Mouse (Mus musculus): ENCODE data around the gene Fjx1.

Gene Fjx1

DNA sequence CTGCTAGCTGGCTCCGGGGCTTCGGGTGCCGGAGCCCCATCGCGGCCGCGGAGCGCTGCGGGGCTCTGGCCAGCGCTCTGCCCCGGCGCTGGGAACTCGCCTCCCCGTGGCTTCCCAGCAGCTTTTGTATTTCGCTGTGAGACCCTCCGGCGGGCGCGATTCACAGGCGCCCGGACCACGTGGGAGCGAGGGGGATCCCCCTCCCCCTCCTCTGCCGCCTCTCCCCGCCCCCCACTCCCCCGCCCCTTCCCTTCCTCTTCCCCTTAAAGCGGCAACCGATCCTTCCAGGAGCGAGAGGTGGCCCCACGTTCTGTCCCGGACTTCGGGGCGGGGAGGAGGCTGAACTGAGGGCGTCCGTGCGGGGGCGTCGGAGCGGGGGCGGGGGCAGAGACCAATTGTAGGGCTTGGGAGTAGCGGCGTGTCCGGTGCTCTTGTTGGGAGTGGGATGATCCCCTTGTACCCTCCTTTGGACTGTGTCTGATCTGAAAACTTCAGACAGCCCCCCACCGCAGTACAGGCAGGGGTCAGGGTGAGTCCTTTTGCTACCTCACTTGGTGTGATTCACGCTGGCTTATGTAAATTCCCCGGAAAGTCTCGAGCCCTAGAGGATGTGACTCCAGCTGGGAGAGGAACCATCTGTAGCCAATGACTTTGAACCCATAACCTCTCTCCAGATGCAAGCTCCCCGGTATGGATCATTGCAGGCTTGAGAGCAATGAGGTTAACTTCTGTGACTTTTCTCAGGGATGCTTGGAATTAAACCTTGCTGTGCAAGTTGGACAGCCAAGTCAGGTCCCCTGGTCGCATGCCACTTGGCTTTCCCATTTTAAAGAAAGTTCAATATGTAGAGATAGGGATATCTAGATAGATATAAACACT is at the start of gene Fjx1:
TSS of gene Fjx1 (minus strand) at position 829 of the 879 bp plus-strand sequence.
- DNase-seq: peak; percentile 95

DNA sequence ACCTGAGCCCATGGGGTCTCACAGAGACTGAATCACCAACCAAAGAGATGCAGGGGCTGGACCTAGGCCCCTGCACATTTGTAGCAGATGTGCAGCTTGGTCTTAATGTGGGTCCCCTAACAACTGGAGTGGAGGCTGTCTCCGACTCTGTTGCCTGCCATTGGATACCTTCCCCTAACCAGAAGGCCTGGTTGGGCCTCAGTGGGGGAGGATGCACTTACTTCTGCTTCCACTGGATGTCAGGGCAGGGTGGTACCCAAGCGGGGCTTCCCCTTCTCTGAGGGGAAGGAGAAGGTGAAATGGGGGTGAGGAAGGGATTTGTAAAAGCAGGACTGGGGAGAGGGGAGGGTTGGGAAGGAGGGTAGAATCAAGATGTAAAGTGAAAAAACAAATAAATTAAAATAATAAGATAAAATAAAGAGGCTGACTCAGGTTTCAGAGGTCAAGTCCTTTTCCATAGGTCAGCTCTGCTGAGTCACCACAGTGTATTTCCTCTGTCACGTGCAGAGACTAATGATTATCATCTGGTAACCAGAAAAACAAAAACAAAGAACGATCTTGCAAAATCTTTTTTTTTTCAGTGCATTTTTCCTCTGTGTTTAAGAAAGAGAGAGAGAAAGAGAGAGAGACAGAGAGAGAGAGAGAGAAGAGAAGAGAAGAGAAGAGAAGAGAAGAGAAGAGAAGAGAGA is 47.8 kb upstream of the Fjx1 start:
- peak; percentile 29 for DNase-seq

DNA sequence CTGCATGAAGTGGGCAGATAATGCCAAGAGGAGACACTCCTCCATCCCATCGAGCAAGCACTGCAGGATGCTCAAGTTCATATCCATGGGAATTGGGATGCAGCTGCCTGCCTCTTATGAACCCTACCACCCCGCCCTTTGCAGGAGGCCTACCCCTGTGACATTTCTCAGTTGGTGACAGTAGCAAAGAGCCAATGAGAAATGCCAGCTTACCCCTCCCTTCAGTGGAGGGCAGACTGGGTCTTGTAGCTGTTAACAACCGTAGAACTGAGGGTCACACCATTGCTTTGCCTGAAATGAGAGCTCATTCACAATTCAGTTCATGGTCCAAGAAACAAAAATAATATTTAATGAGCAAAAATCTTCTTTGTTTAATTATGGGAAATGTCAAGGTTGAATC is 28.4 kb upstream of the Fjx1 start:
- DNase-seq: peak; percentile 21

DNA sequence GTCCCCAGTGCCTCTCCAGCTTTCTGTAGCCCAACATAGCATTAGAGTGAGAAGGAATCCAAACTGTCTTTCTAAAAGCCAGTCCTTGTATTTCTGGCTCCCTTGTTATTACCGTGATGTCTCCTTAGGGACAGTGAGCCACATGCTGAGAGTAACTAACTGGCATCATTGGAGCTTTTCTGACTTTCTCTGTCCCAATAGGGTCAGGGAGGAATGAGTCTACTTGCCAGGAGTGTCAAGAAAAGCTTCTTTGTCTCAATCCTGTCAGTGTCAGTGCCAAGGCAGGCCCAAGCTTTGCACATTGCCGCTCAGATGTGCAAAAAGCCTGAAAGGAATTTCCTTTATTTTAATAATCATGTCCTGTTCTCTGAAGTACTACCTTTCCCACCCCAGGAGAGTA is 23.8 kb upstream of the Fjx1 start:
- DNase-seq: no peak

DNA sequence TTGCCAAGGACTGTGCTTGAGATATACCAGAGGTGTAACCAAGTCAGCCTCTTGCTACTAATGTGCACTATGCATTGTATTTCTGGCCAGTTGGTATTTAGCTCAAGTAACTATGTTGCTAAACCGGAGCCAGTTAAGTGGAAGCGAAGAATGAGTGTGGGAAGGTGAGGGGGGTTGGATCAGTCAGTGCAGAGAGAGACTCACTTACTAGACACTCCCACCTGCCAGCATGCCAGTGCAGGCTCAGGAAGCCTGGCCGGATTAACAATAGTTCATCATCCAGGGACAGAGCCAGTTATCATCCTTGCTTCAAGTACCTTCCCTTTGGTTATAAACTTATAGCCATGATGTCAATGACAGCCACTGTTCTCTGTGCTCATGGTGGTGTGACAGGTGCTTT is 16.3 kb upstream of the Fjx1 start:
- no peak for DNase-seq

DNA sequence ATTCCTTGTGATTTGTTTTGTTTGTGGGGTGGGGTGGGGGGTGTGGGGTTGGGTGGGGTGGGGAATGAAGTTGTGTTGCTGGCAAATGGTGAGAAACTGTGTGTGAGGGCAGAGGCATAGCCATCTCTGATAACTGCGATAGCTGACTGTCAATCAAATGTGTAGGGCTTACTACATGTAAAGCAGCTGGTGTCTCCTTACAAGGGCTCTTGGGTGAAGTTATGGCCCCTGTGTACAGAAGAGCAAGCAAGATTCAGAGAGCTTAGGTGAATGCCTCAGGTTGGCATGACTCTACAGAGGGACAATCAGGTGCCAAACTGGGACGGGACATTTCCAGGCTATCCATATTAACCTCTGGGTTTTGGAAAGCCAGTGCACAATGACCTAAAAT is 12.0 kb upstream of the Fjx1 start:
- no peak for DNase-seq

DNA sequence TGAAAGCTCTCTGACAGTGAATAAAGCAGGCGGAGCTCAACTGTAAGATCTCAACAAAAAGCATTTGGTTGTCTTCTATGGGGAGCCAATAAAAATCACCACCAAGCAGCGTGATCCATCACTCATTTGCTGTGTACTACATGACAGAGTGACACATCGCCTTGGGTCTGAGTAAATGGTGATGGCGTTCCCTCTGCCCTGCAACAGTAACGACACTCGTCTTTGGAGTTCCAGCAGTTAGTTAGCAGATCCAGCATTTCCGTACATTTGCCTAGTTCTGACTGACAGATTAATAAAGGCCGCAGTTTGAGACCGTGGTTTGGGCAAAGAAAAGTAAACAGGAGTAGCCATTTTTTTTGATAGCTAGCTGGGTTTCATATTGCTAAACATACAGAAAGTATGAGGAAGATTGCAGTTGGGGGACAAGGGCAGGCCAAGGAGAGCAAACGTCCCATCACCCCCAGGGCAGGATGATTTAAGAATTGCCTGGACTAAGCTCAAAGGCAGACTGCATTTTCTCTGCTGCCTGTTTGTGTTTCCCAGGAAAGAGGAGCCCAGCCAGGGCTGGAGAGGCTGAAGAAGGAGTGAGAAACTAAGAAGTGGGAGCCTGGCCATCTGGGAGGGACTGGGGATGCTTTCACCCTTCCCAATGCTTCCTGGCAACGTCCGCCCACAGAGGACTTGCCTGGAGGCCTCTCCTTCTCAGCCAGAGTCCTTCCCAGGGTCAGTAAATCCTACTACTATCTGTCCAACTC is 11.5 kb upstream of the Fjx1 start:
- no peak for DNase-seq

DNA sequence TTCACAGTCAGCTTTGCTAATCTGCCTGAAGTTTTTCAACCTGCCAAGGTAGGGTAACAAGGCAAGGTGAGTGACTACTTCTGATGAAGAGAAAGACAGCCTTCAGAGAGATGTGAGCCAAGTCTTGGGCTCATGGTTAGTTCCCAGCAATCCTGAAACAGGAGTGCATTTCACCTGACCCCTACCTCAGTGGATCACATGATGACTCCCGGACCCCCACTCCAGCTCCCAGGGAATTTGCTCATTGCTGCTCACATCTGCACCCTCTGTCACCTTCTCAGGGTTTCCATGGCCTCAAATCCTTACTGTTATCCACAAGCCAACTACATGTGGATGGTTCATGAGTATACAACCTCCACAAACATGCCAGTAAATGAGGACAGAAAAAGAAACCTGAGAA is 9.2 kb upstream of the Fjx1 start:
- no peak for DNase-seq

DNA sequence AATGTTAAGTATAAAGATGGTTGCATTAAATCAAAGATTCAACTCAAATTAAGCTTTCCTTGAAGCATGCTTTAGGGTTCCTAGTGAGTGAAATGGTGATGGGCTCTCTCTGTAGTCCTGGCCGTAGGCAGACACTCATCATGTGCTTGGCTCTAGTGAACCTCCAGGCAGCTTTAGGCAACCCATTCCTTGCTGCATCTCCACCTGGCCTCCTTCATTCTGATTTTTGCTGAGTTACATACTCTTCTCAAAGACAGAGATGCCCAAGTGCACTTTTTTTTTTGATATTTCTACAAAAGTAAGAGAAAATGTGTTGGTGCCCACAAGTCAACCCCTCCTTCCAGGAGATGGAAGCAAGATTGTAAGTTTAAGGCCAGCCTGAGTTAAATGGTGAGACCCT is 2.8 kb upstream of the Fjx1 start:
- no peak for DNase-seq

DNA sequence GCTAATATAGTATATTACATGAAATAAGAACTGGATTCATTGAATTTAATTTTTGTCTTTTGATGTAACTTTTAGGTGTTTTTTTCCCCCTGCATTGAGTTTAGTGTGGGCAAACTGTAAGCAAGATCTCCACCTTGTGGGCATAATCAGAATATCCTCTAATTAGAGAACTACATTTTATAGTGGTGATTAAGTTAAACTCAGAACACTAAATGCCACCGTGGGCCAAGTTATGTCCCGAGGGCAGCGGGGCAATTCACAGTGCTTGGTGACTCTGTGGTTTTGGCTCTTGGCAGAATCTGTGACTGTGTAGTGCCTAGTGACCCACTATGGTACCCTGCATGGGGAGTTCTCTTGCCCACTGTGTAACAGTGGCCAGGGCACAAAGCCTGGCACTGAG is 1.1 kb upstream of the Fjx1 start:
- peak; percentile 55 for DNase-seq

DNA sequence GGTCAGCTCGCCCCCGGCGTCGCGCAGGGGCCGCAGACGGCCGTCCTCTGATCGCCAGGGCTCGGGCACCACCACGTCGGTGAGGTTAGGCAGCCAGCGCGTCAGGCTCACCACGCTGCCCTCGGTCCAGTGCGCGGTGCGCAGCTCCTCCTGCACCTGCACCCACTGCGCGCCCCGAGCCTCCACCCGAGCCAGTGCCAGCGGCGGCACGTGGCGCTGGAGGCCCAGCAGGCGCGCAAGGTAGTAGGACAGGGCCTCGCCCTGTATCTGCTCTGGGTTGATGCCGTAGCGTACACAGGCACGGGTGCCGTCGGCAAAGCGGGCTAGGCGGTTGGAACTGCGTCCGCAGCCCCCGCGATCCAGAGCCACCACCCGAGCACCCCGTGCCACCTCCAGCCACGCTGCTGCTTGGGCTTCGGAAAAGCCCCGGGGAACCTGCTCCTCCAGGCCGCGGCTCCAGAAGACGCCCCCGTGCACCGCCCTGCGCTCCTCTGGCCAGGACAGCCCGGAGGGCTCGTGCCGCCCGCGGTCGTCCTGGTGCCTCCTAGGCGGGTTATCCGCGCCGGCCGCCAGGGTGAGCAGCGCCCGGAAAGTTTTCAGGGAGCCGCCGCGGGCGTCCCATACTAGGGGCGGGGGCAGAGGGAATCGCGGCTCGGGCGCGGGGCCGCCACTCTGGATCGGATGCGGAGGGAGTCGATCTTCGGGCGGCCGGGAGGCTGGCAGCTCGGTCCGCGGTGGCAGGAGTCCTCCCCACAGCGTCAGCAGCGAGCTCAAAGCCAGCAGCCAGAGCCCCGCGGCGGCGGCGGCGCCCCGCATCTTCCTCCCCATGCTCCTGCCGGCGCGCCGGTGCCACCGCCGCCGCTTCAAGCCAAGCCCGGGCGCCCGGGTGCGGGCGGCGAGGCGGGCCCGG is 1.3 kb downstream of the Fjx1 start:
- DNase-seq: peak; percentile 71

DNA sequence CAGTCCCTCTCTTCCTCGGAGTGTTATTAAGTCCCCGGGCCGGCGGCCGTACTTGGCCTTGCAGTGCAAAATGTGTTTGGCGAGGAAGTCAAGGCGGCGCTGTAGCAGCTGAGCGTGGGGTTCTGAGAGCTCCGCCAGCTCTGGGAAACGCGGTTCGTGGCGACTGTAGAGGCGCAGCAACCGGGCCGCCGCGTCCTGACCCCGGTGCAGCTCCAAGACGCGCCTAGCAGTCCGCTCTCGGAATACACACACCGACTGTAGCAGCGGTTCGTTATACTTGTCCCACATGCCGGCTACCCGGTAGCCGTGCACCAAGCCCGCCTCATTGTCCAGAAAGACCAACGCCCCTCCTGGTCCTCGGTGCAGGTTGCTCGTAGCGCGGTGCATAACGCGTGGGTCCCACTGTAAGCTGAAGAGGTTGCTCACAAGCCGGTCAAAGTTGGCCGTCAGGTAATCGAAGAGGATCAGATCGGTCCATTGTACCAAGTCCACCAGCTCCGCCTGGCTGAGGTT is 2.0 kb downstream of the Fjx1 start:
- DNase-seq: peak; percentile 82

DNA sequence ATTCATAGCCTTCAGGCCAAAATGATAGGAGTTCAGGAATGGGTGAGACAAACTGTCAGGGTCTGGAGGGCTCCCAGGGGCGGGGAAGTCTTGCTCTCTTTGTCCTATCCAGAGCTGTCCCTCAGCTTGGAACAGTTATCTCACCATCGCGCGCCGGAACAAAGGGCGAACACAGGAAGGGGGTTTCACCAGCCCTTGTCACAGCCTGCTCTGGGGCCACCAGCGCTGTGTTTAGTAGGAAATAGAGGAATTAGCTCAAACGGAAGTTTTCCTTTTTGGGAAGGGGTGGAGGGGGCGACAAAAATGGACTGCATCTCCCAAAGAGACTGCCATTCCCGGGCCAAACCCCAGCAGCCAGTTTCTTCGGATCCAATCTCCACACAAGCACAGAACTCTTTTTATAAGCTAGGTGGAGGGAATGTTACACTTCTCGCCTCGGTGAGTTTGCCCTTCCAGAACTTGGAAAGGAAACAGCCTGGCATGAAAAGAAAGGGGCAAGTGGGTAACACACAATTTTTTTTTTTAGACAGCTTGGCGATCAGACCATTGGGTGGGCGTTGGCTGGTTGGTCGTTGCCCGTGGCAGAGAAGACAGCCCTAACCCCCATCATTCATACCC is 2.6 kb downstream of the Fjx1 start:
- peak; percentile 84 for DNase-seq

DNA sequence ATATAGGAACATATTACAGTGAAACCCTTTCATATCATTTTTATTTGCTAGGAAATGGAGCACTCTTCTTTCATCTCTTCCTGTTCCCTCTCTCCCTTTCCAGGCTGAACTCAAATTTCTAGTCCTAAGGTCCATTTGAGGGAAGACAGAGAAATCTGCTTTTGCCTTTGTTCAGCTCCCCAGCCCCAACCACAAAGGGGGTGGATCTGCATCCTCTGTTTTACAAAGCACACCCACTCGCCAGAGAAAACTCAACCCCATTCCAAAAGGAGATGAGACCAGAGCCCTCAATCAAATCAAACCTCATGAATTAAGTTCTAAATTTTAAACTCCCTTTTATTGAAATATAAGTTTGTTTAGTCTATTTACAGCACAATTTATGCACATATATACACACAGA is 3.2 kb downstream of the Fjx1 start:
- no peak for DNase-seq

DNA sequence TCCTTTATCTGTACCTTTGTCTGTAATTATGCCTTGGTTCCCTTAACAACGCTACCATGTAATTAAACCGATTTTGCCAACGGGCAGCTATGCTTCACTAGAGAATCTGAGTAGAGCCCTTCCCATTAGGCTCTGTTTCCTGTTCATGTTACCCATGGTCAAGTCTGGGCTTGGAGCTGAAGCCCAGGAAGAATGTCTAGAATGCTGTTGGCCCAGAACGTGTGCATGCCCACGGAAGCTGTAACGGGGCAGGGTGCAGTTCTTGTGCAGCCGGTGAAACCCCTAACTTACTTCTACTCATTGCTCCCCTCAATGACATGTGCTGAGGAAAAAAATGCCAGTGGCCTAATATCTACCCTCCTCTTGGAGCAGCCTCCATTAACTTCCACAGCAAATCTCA is 4.5 kb downstream of the Fjx1 start:
- no peak for DNase-seq

DNA sequence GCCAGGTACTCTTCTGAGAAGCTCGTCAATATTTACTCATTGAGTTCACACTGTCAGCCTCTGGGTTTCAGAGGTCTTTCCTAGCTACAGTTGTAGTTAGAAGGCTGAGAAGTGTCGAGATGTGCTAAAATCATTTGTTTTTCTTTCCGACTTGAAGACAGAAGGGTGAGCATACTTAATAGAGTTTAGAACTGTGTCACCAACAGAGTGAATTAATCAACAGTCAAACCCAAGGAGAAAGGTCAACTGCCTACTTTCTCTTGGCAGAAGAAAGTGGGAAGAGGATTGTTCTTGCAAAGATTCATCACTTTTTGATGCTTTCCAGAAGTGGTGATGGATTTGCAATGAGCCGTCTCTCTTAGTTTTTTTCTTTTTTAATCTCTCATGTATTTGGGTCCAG is 5.4 kb downstream of the Fjx1 start:
- DNase-seq: no peak

DNA sequence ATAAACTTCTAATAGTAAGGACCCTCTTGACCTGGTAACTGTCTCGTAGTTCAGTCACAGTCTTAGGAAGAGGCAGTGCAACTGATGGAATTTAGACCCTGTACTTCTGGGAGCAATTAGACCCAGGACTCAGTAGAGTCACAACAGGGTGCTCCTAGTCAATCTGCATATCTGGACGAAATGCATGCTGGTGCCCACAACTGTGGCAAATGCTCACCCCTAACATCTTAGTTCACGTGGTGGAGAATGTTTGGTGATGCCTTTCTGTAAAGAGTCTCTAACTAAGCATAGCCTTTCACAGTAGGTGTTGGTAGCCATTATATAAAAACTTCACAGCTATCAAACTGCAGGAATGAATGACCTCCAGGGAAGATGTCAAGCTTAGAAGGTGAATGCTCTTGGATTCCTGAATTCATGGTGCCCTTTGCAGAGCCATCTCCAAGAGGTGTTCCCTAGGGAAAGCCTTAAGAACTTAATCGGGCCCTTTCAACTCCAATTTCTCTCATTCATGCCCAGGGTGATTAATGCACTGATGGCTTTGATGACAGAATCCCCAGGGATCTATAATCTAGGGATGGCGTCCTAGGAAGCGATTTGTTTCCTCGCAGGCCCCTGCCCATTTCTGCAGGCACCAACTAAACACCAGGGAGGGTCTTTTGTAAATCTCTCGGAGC is 14.8 kb downstream of the Fjx1 start:
- DNase-seq: no peak

DNA sequence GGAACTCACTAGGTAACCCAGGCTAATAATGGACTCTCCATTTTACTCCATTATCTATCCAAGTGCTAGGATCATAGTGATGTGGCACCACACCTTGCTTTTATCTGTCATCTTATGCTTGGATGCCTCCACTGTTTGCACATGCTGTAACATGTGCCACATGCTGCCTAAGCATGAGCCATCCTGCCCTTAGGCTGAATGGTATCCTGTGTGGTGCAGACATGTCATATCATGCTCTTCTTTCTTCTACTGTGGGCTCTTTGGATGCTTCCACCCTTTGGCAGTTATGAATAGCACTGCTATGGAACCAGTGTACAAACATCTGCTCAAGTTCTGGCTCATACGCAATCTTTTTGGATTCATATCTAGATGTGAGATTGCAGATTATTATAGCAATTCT is 18.4 kb downstream of the Fjx1 start:
- DNase-seq: no peak

DNA sequence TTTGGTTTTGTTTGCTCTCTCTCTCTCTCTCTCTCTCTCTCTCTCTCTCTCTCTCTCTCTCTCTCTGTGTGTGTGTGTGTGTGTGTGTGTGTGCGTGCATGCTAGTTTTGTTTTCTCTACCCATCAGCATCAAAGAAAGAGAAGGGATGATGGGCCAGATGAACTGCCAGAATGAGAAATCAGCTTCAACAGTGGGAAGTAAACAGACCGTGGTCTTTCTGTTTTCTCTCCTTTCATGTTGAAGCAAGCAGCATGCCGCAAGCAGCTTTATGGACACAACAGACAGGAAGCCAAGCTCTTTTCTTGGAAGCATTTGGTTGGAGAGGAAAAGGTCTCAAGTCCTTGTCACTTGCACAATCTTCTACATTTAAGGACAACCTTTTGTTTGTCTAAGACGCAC is 21.2 kb downstream of the Fjx1 start:
- no peak for DNase-seq

DNA sequence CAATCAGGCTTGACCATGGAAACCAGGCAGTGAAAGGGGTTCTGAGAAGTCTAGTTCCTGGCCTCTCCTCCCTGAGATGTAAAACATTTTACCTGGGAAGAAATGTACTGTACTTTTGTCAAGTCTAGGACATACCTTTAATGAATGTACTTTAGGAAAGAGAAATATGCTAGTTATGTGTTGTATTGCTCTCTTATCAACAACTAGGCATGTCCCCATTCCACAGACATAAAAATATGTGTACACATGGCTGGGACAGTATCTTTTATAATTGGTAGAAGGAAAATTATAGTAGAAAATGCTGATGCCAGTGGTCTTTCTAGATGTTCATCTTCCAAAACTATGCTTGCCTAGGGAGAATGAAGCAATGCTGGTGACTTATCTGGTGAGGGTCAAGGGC is 24.3 kb downstream of the Fjx1 start:
- no peak for DNase-seq

DNA sequence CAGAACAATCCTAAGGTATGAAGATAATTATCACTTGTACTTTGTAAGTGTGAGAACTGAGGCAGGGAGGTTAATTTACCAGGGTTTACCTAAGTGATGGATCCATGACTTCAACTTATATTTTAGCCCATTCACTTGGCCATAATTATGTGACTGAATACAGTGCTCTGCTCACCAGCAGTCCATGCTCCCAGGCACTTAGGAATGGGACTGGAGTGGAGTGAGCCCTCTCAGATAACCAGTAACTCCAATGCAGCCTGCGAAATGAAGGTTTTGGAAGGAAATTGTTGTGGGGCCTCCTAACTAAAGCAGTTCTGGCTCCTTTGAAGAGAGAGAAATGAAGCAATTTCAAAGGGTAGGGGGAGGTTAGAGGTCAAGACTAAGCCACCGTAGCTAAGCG is 25.9 kb downstream of the Fjx1 start:
- no peak for DNase-seq

Data from embryo, embryonic 11 days (tissue).